Mouse (Mus musculus) gastrocnemius, adult 8-10 months (tissue): Measurements from ENCODE around the gene Tmem240. TPM values are rescaled to one million over a fixed set of nuclear protein-coding genes. Genes with fewer than 3 reads are reported as not detected.
"Not testable (repeated sequence)": the region's sequence is repeated elsewhere in the genome, so short reads cannot be mapped to it uniquely, and the experiment has no call there.

Source experiments
- DNase-seq, 2 experiments: peaks; one replicate each; pipeline ENCODE4 v3.0.0; 2022; ENCODE audit warnings: low spot score in 2 of 2
- total RNA-seq, 4 experiments: library from RNA; stranded (reverse); gene quantifications; 2 replicates each; pipeline ENCODE4 v1.2.4; 2022

Gene Tmem240
- total RNA-seq, 4 experiments from 2014 or later: 0.19 to 0.62 (median 0.37) TPM

GRCm38 (mm10) chr4:155734951-155735702, 527 bp downstream of the Tmem240 start:
- DNase-seq: peak in 1 of 2 experiments; percentile 12

- no peak for DNase-seq
Measured at GRCm38 (mm10) chr4:155735788-155736187, 1.2 kb downstream of the Tmem240 start.

GRCm38 (mm10) chr4:155736421-155736820, 1.8 kb downstream of the Tmem240 start:
- no peak for DNase-seq

- DNase-seq: no peak
Measured at GRCm38 (mm10) chr4:155738262-155738661, 3.7 kb downstream of the Tmem240 start.

GRCm38 (mm10) chr4:155739152-155739551, 4.6 kb downstream of the Tmem240 start:
- no peak for DNase-seq

GRCm38 (mm10) chr4:155739741-155740636, 5.4 kb downstream of the Tmem240 start:
- peak in 1 of 2 experiments; percentile 14 for DNase-seq

- not testable (repeated sequence) for DNase-seq
Measured at GRCm38 (mm10) chr4:155740681-155741080, 6.1 kb downstream of the Tmem240 start.

- DNase-seq: no peak
Measured at GRCm38 (mm10) chr4:155742684-155743083, 8.1 kb downstream of the Tmem240 start.

- DNase-seq: no peak
Measured at GRCm38 (mm10) chr4:155744474-155744873, 9.9 kb downstream of the Tmem240 start.

- DNase-seq: no peak
Measured at GRCm38 (mm10) chr4:155745136-155745535, 10.5 kb downstream of the Tmem240 start.

GRCm38 (mm10) chr4:155746036-155746548, 11.5 kb downstream of the Tmem240 start:
- DNase-seq: no peak

GRCm38 (mm10) chr4:155746575-155747490, 12.2 kb downstream of the Tmem240 start:
- no peak for DNase-seq

- DNase-seq: no peak
Measured at GRCm38 (mm10) chr4:155757011-155757410, 22.4 kb downstream of the Tmem240 start.

GRCm38 (mm10) chr4:155759862-155760612, 25.4 kb downstream of the Tmem240 start:
- no peak for DNase-seq

- DNase-seq: peak; percentile 93 to 96
Measured at GRCm38 (mm10) chr4:155760613-155761355, 26.2 kb downstream of the Tmem240 start, which contains the start of gene Atad3a. Gene Atad3a (minus strand): TSS chr4:155761093.

GRCm38 (mm10) chr4:155761356-155762099, 26.9 kb downstream of the Tmem240 start:
- no peak for DNase-seq

GRCm38 (mm10) chr4:155762357-155762756, 27.8 kb downstream of the Tmem240 start:
- no peak for DNase-seq

GRCm38 (mm10) chr4:155769496-155769879, 34.9 kb downstream of the Tmem240 start:
- DNase-seq: no peak
